Comparison of ENCODE assay signal across 19 mouse cellular contexts in the genomic region with DNA sequence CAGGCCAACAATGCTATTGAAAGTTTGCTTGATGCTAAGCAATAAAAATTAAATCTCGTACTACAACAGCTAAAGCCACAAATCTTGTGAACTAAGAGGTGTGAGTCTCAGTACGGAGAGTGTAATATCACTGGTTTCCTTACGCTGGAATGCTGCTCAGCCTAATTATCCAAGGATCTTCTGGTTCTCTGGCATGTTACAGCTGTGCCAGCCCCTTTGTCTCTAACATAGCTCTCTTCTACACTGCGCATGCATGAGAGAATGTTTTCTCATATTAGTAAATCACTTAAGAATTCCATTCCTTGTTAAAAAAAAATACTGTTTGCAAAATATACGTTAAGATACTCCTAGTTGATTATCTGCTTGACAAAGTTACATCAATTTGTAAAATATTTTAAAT.
A peak's percentile ranks its signal among the peaks of the same experiment; 100 is the strongest.
DNase-seq lines count a peak whose midpoint lies in the region; ATAC-seq lines count a peak whose summit lies in the region.
"Had no signal": no experiment of that assay in that cellular context is flagged by ENCODE, and none has a peak within 500 bp of the region (broad histone marks: within the 10 kb centered on the region; RNA-seq: fewer than 3 reads in every experiment).

No protein-coding gene starts in this region.

- no peak overlapping the region for H3K9ac ChIP-seq in forebrain, embryonic 12.5 days
- no peak overlapping the region for H3K9ac ChIP-seq in forebrain, embryonic 16.5 days (replicated peaks; ENCODE audit: low read depth, low read length)
- H3K9ac ChIP-seq in heart, embryonic 15.5 days = no peak overlapping the region
- H3K9ac ChIP-seq: hindbrain, embryonic 12.5 days had no signal

- 50% methylated on average over 5 of the region's 5 CpGs for WGBS in forebrain, embryonic 12.5 days
- WGBS in forebrain, embryonic 16.5 days = 28% methylated on average over 5 of the region's 5 CpGs
- 67% methylated on average over 5 of the region's 5 CpGs for WGBS in heart, embryonic 15.5 days

- no peak overlapping the region for H3K27ac ChIP-seq in forebrain, embryonic 12.5 days
- no peak overlapping the region for H3K27ac ChIP-seq in forebrain, embryonic 16.5 days (ENCODE audit: low read length)
- H3K27ac ChIP-seq in heart, embryonic 15.5 days = 0 out of 2 replicates have a peak overlapping the region, but pooled peaks have one; percentile 14
- H3K27ac ChIP-seq: heart, adult 2 months; hindbrain, embryonic 12.5 days had no signal

- peaks cover 6% of the 10 kb centered on the region for H3K4me1 ChIP-seq in forebrain, embryonic 12.5 days
- H3K4me1 ChIP-seq in forebrain, embryonic 16.5 days (replicated peaks; ENCODE audit: control insufficient read depth, insufficient read depth, low read length) = 0 out of 2 replicates have a peak, but pooled peaks cover 4% of the 10 kb centered on the region
- H3K4me1 ChIP-seq in heart, embryonic 15.5 days (replicated peaks) = peaks cover 10% of the 10 kb centered on the region

- ATAC-seq in forebrain, embryonic 12.5 days (ENCODE audit: low FRiP score) = peak; percentile 46; the same call in 1 of the 2 replicates
- no peak for ATAC-seq in forebrain, embryonic 16.5 days
- ATAC-seq in heart, embryonic 15.5 days (replicated peaks; ENCODE audit: insufficient number of reproducible peaks, insufficient read depth, low FRiP score, low read depth) = no peak
- ATAC-seq: activated CD4-positive, CD25-positive, alpha-beta regulatory T cell, adult 4 months; hindbrain, embryonic 16.5 days; inflammation-experienced regulatory T-cells, adult 6 months; intestine, postnatal 0 days; Patski had no signal

- H3K4me3 ChIP-seq in forebrain, embryonic 12.5 days (replicated peaks) = no peak overlapping the region
- H3K4me3 ChIP-seq in forebrain, embryonic 16.5 days (replicated peaks; ENCODE audit: low read length) = no peak overlapping the region
- no peak overlapping the region for H3K4me3 ChIP-seq in heart, embryonic 15.5 days
- H3K4me3 ChIP-seq: heart, adult 2 months; hindbrain, embryonic 12.5 days had no signal

- H3K27me3 ChIP-seq in forebrain, embryonic 12.5 days = no peaks in the 10 kb centered on the region
- no peaks in the 10 kb centered on the region for H3K27me3 ChIP-seq in forebrain, embryonic 16.5 days (replicated peaks; ENCODE audit: control insufficient read depth, insufficient read depth, low read length)
- no peaks in the 10 kb centered on the region for H3K27me3 ChIP-seq in heart, embryonic 15.5 days
- H3K27me3 ChIP-seq: hindbrain, embryonic 12.5 days; Patski had no signal

- H3K4me2 ChIP-seq in forebrain, embryonic 12.5 days = no peak overlapping the region
- H3K4me2 ChIP-seq in forebrain, embryonic 16.5 days (ENCODE audit: low read length) = no peak overlapping the region
- H3K4me2 ChIP-seq in heart, embryonic 15.5 days = peak overlapping the region; percentile 32; the same call in 1 of the 2 replicates
- H3K4me2 ChIP-seq: hindbrain, embryonic 12.5 days had no signal

- H3K9me3 ChIP-seq in forebrain, embryonic 12.5 days = no peaks in the 10 kb centered on the region
- H3K9me3 ChIP-seq in forebrain, embryonic 16.5 days (ENCODE audit: control insufficient read depth, low read length) = no peaks in the 10 kb centered on the region
- H3K9me3 ChIP-seq in heart, embryonic 15.5 days (replicated peaks) = no peaks in the 10 kb centered on the region
- H3K9me3 ChIP-seq: hindbrain, embryonic 12.5 days had no signal

- H3K36me3 ChIP-seq in forebrain, embryonic 12.5 days (replicated peaks) = no peaks in the 10 kb centered on the region
- no peaks in the 10 kb centered on the region for H3K36me3 ChIP-seq in forebrain, embryonic 16.5 days (ENCODE audit: control insufficient read depth, insufficient read depth)
- no peaks in the 10 kb centered on the region for H3K36me3 ChIP-seq in heart, embryonic 15.5 days
- H3K36me3 ChIP-seq: hindbrain, embryonic 12.5 days had no signal

- no peak for DNase-seq in heart, adult 18-20 months
- DNase-seq in Muller cell, postnatal 12 days (ENCODE audit: inconsistent ontology term) = peak; percentile 64
- DNase-seq in retina, postnatal 1 day = peak; percentile 21
- no peak for DNase-seq in lung, postnatal 25 days (ENCODE audit: low spot score)
- DNase-seq: adrenal gland, postnatal 14 days; cerebellum, adult 2 months; cerebellum, postnatal 10 days; gastrocnemius, postnatal 36 days; heart, adult 2 months; heart, postnatal 4 days had no signal

Comparison
In these comparisons a context has a peak if more than half of its experiments do, and no peak if none do; other contexts are left out.
1. DNase-seq: peak in Muller cell, postnatal 12 days (single experiment) and retina, postnatal 1 day (single experiment); none in heart, adult 18-20 months (0 of 2) and lung, postnatal 25 days (single experiment).